Mouse (Mus musculus): ENCODE measurements at regions not wholly inside any gene's neighbourhood (a gene's known extent, or its start where the extent isn't known, plus 50 kb on each side); places are given as distances from the start of the nearest gene placed in this dataset.

- Histone ChIP-seq H3K4me3 (no peak overlapping the region), H3K27ac (no peak overlapping the region), H3K36me3 (ENCODE audit: control insufficient read depth, insufficient read depth, low read length) (no peaks in the 10 kb centered on the region), H3K4me1 (ENCODE audit: control insufficient read depth, insufficient read depth, low read length) (no peaks in the 10 kb centered on the region; the same call in 1 of the 2 replicates), H3K79me2 (replicated peaks; ENCODE audit: control insufficient read depth, insufficient read depth, low read length) (no peaks in the 10 kb centered on the region), H3K27me3 (ENCODE audit: control insufficient read depth, insufficient read depth, low read length) (no peaks in the 10 kb centered on the region), H3K9ac (ENCODE audit: low read depth, low read length) (no peak overlapping the region)
- WGBS, result 94% methylated on average over 1 of the region's 1 CpGs
- intact Hi-C loops (cut with DNase I), result no loop called here
- TF ChIP-seq POLR2A (IDR thresholded peaks at IDR 0.05; ENCODE audit: insufficient read depth, low read depth, low read length) (no peak), EP300 (IDR thresholded peaks at IDR 0.05; ENCODE audit: insufficient read depth, low read depth, low read length) (no peak), CTCF (IDR thresholded peaks at IDR 0.05) (no peak)
- DNase-seq, result no peak
Observed at GRCm38 (mm10) chr12:119088666-119089065, 122.4 kb upstream of the Abcb5 start.

GRCm38 (mm10) chr12:119084814-119085213 lies 118.6 kb upstream of the Abcb5 start:
- H3K9ac ChIP-seq (ENCODE audit: low read depth, low read length), result no peak overlapping the region
- 57% methylated on average over 2 of the region's 2 CpGs for WGBS
- H3K27me3 ChIP-seq (ENCODE audit: control insufficient read depth, insufficient read depth, low read length), result no peaks in the 10 kb centered on the region
- no peaks in the 10 kb centered on the region; the same call in 1 of the 2 replicates for H3K4me1 ChIP-seq (ENCODE audit: control insufficient read depth, insufficient read depth, low read length)
- H3K4me3 ChIP-seq, result no peak overlapping the region
- no peaks in the 10 kb centered on the region for H3K36me3 ChIP-seq (ENCODE audit: control insufficient read depth, insufficient read depth, low read length)
- no peak overlapping the region for H3K27ac ChIP-seq
- intact Hi-C loops (cut with DNase I), result no loop called here
- DNase-seq, result no peak
- H3K79me2 ChIP-seq (replicated peaks; ENCODE audit: control insufficient read depth, insufficient read depth, low read length), result no peaks in the 10 kb centered on the region
- TF ChIP-seq EP300 (IDR thresholded peaks at IDR 0.05; ENCODE audit: insufficient read depth, low read depth, low read length) (no peak), POLR2A (IDR thresholded peaks at IDR 0.05; ENCODE audit: insufficient read depth, low read depth, low read length) (no peak)

GRCm38 (mm10) chr12:119082781-119083180 lies 116.6 kb upstream of the Abcb5 start:
- no peak for TF ChIP-seq EP300 (IDR thresholded peaks at IDR 0.05; ENCODE audit: insufficient read depth, low read depth, low read length)
- Histone ChIP-seq H3K27me3 (ENCODE audit: control insufficient read depth, insufficient read depth, low read length) (no peaks in the 10 kb centered on the region), H3K4me3 (no peak overlapping the region), H3K9ac (ENCODE audit: low read depth, low read length) (no peak overlapping the region), H3K79me2 (replicated peaks; ENCODE audit: control insufficient read depth, insufficient read depth, low read length) (no peaks in the 10 kb centered on the region), H3K36me3 (ENCODE audit: control insufficient read depth, insufficient read depth, low read length) (no peaks in the 10 kb centered on the region), H3K4me1 (ENCODE audit: control insufficient read depth, insufficient read depth, low read length) (no peaks in the 10 kb centered on the region; the same call in 1 of the 2 replicates), H3K27ac (no peak overlapping the region)
- intact Hi-C loops (cut with DNase I), result no loop called here
- no peak for DNase-seq

GRCm38 (mm10) chr12:119075825-119076224 lies 109.6 kb upstream of the Abcb5 start:
- Histone ChIP-seq H3K4me3 (no peak overlapping the region), H3K9ac (ENCODE audit: low read depth, low read length) (no peak overlapping the region), H3K27ac (no peak overlapping the region), H3K4me1 (ENCODE audit: control insufficient read depth, insufficient read depth, low read length) (no peaks in the 10 kb centered on the region), H3K36me3 (ENCODE audit: control insufficient read depth, insufficient read depth, low read length) (no peaks in the 10 kb centered on the region), H3K79me2 (replicated peaks; ENCODE audit: control insufficient read depth, insufficient read depth, low read length) (no peaks in the 10 kb centered on the region), H3K27me3 (ENCODE audit: control insufficient read depth, insufficient read depth, low read length) (no peaks in the 10 kb centered on the region)
- 62% methylated on average over 1 of the region's 1 CpGs for WGBS
- no peak for DNase-seq
- intact Hi-C loops (cut with DNase I), result no loop called here
- TF ChIP-seq POLR2A (IDR thresholded peaks at IDR 0.05; ENCODE audit: insufficient read depth, low read depth, low read length) (no peak), CTCF (IDR thresholded peaks at IDR 0.05) (no peak), EP300 (IDR thresholded peaks at IDR 0.05; ENCODE audit: insufficient read depth, low read depth, low read length) (no peak)

GRCm38 (mm10) chr12:119074742-119075478 lies 108.7 kb upstream of the Abcb5 start:
- 91% methylated on average over 2 of the region's 2 CpGs for WGBS
- TF ChIP-seq EP300 (IDR thresholded peaks at IDR 0.05; ENCODE audit: insufficient read depth, low read depth, low read length) (no peak), CTCF (IDR thresholded peaks at IDR 0.05) (no peak), POLR2A (IDR thresholded peaks at IDR 0.05; ENCODE audit: insufficient read depth, low read depth, low read length) (no peak)
- no peak for DNase-seq
- Histone ChIP-seq H3K9ac (ENCODE audit: low read depth, low read length) (no peak overlapping the region), H3K4me3 (no peak overlapping the region), H3K79me2 (replicated peaks; ENCODE audit: control insufficient read depth, insufficient read depth, low read length) (no peaks in the 10 kb centered on the region), H3K27me3 (ENCODE audit: control insufficient read depth, insufficient read depth, low read length) (no peaks in the 10 kb centered on the region), H3K4me1 (ENCODE audit: control insufficient read depth, insufficient read depth, low read length) (no peaks in the 10 kb centered on the region), H3K27ac (no peak overlapping the region), H3K36me3 (ENCODE audit: control insufficient read depth, insufficient read depth, low read length) (no peaks in the 10 kb centered on the region)
- intact Hi-C loops (cut with DNase I), result no loop called here

GRCm38 (mm10) chr12:119074147-119074546 lies 107.9 kb upstream of the Abcb5 start:
- no peaks in the 10 kb centered on the region for H3K79me2 ChIP-seq (replicated peaks; ENCODE audit: control insufficient read depth, insufficient read depth, low read length)
- intact Hi-C loops (cut with DNase I), result no loop called here
- no peaks in the 10 kb centered on the region for H3K36me3 ChIP-seq (ENCODE audit: control insufficient read depth, insufficient read depth, low read length)
- H3K27ac ChIP-seq, result no peak overlapping the region
- no peaks in the 10 kb centered on the region for H3K27me3 ChIP-seq (ENCODE audit: control insufficient read depth, insufficient read depth, low read length)
- no peak overlapping the region for H3K4me3 ChIP-seq
- DNase-seq, result no peak
- H3K4me1 ChIP-seq (ENCODE audit: control insufficient read depth, insufficient read depth, low read length), result no peaks in the 10 kb centered on the region
- TF ChIP-seq POLR2A (IDR thresholded peaks at IDR 0.05; ENCODE audit: insufficient read depth, low read depth, low read length), result no peak
- no peak overlapping the region for H3K9ac ChIP-seq (ENCODE audit: low read depth, low read length)
